Mouse (Mus musculus) midbrain, embryonic 11.5 days (tissue): ENCODE measurements around the gene Pik3r6. TPM values are rescaled to one million over a fixed set of nuclear protein-coding genes. Genes with fewer than 3 reads are reported as not detected.

ENCODE experiments used
- ATAC-seq: fragments of 200-750 bp; cut with Nextera tagmentation; 2 replicates; pipeline ENCODE4 v1.8.0; 2017; ENCODE audit warnings: moderate TSS enrichment, moderate library complexity; ENCODE audit not compliant: low FRiP score
- DNase-seq: peaks from one replicate; pipeline ENCODE4 v3.0.0; 2015; ENCODE audit warnings: low spot score; ENCODE audit errors: missing footprints
- H3K27ac ChIP-seq: fragments of 300-500 bp; sonication (generic); 2 replicates; pipeline ENCODE4 v1.5.1; 2014; ENCODE audit warnings: low read depth, low read length
- H3K27me3 ChIP-seq: fragments of 300-500 bp; sonication (generic); 2 replicates; pipeline ENCODE4 v1.6.1; 2014; ENCODE audit warnings: mild to moderate bottlenecking, low read length, moderate library complexity, mixed read lengths; ENCODE audit not compliant: control insufficient read depth, insufficient read depth
- H3K36me3 ChIP-seq: fragments of 300-500 bp; sonication (generic); 2 replicates; pipeline ENCODE4 v1.6.1; 2014; ENCODE audit warnings: mild to moderate bottlenecking, low read length, moderate library complexity, mixed read lengths; ENCODE audit not compliant: control insufficient read depth, insufficient read depth
- H3K4me1 ChIP-seq: fragments of 300-500 bp; sonication (generic); 2 replicates; pipeline ENCODE4 v1.6.1; 2014; ENCODE audit warnings: low read length; ENCODE audit not compliant: control insufficient read depth, insufficient read depth
- H3K4me2 ChIP-seq: fragments of 300-500 bp; sonication (generic); 2 replicates; pipeline ENCODE4 v1.6.1; 2014; ENCODE audit warnings: mild to moderate bottlenecking, moderate library complexity
- H3K4me3 ChIP-seq: fragments of 300-500 bp; sonication (generic); 2 replicates; pipeline ENCODE4 v1.5.1; 2014; ENCODE audit warnings: low read depth, low read length
- H3K9ac ChIP-seq: fragments of 300-500 bp; sonication (generic); 2 replicates; pipeline ENCODE4 v1.6.1; 2014; ENCODE audit warnings: low read length
- H3K9me3 ChIP-seq: fragments of 300-500 bp; sonication (generic); 2 replicates; pipeline ENCODE4 v1.6.1; 2016; ENCODE audit warnings: low read length; ENCODE audit not compliant: control insufficient read depth
- WGBS: fragments of 180-500 bp; shearing (Covaris S2); extraction: QIAGEN DNeasy Blood & Tissue Kit; methylation state at CpG from one replicate; pipeline ENCODE4 v1.1.7; 2014; 5-methylcytosine and 5-hydroxymethylcytosine counted together
- polyA plus RNA-seq: library from polyadenylated mRNA; unstranded; fragments of >200 nt; fragmentation: Nextera tagmentation; extraction: Ambion mirVana; gene quantifications from 2 replicates; pipeline ENCODE4 v1.2.1, GENCODE M21; 2014

Gene Pik3r6
- polyA plus RNA-seq, 1 experiment from 2014 or later: 0.98 TPM

- no peaks in the 10 kb centered on the region for H3K4me1 ChIP-seq
- H3K9ac ChIP-seq: no peak overlapping the region
- no peak overlapping the region for H3K4me3 ChIP-seq
- no peaks in the 10 kb centered on the region for H3K9me3 ChIP-seq
- H3K27ac ChIP-seq: no peak overlapping the region
- no peak for DNase-seq
- 63% methylated on average over 4 of the region's 4 CpGs for WGBS
- no peaks in the 10 kb centered on the region for H3K27me3 ChIP-seq
- H3K36me3 ChIP-seq: no peaks in the 10 kb centered on the region
- H3K4me2 ChIP-seq: no peak overlapping the region
- ATAC-seq: no peak
Measured at GRCm38 (mm10) chr11:68550358-68550757, 47.5 kb downstream of the Pik3r6 start.

GRCm38 (mm10) chr11:68553981-68554471 is 51.2 kb downstream of the Pik3r6 start:
- Histone ChIP-seq H3K36me3 (no peaks in the 10 kb centered on the region), H3K9ac (no peak overlapping the region), H3K27ac (no peak overlapping the region), H3K4me2 (no peak overlapping the region), H3K4me1 (peaks cover 5% of the 10 kb centered on the region; the same call in 1 of the 2 replicates), H3K4me3 (no peak overlapping the region), H3K9me3 (no peaks in the 10 kb centered on the region), H3K27me3 (peaks cover 2% of the 10 kb centered on the region; the same call in 1 of the 2 replicates)
- DNase-seq (peak; percentile 82), ATAC-seq (no peak)
- 45% methylated on average over 8 of the region's 8 CpGs for WGBS

DNA sequence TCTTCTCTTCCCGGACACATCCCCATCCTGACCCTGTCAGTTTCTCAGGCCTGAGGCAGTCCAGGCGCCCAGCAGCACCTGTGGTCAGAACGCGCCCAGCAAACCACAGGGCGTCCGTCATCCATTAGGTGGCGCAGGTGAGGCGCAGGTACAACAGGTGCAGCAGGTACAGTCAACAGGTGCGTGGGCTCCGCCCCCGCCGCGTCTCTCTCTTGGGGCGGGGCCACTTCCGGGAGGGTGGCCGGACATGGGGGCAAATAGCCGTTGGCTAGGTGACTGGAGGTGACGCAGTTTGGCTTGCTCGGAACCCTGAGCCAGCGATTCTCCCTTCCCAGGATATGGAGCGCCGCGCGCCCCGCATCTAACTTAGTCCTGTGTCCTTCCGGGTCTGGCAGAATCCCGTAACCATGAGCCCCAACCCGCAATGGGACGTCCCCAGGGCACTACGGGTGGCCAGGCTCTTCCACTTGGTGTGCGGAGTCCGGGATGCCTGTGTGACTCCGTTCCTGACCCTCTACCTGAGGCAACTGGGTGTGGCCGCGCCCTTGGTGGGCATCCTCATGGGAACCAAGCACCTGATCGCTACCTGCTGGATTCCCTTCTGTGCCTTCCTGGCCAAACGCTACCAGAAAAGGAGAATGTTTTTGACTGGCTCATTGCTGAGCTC is 53.2 kb downstream of the Pik3r6 start, which contains the start of gene Mfsd6l:
Gene Mfsd6l (plus strand): TSS at position 269 of the 667 bp plus-strand sequence.
- Histone ChIP-seq H3K27ac (no peak within 1 kb of the TSS), H3K4me2 (peak within 1 kb of the TSS; percentile 29; the same call in 1 of the 2 replicates), H3K36me3 (no peaks in the 10 kb centered on the region), H3K9me3 (no peaks in the 10 kb centered on the region), H3K9ac (no peak within 1 kb of the TSS), H3K4me3 (no peak within 1 kb of the TSS), H3K27me3 (peaks cover 2% of the 10 kb centered on the region; the same call in 1 of the 2 replicates), H3K4me1 (peaks cover 5% of the 10 kb centered on the region; the same call in 1 of the 2 replicates)
- ATAC-seq (no peak), DNase-seq (peak; percentile 69)
- 12% methylated on average over 37 of the region's 37 CpGs for WGBS

DNA sequence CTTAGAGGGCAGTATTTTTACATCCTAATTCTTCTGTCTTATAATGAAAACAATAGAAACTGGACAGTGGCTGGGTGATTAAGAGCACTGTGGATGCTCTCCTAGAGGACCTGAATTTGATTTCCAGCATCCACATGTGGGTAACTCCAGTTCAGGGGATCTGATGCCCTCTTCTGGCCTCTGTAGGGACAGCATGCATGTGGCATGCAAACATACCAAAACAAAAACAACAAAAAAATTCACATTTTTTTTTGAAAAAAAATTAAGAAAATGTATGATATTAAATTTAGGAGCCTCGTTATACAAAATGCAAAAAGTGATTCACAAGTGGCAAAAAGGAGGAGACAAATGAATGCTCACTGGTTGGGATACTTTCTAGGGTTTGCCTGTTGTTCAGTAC is 56.7 kb downstream of the Pik3r6 start:
- Histone ChIP-seq H3K4me3 (no peak overlapping the region), H3K27me3 (peaks cover 2% of the 10 kb centered on the region; the same call in 1 of the 2 replicates), H3K27ac (no peak overlapping the region), H3K4me1 (peaks cover 5% of the 10 kb centered on the region; the same call in 1 of the 2 replicates), H3K9me3 (no peaks in the 10 kb centered on the region), H3K4me2 (no peak overlapping the region), H3K36me3 (no peaks in the 10 kb centered on the region), H3K9ac (no peak overlapping the region)
- ATAC-seq (no peak), DNase-seq (no peak)
- WGBS: 53% methylated on average over 1 of the region's 1 CpGs

DNA sequence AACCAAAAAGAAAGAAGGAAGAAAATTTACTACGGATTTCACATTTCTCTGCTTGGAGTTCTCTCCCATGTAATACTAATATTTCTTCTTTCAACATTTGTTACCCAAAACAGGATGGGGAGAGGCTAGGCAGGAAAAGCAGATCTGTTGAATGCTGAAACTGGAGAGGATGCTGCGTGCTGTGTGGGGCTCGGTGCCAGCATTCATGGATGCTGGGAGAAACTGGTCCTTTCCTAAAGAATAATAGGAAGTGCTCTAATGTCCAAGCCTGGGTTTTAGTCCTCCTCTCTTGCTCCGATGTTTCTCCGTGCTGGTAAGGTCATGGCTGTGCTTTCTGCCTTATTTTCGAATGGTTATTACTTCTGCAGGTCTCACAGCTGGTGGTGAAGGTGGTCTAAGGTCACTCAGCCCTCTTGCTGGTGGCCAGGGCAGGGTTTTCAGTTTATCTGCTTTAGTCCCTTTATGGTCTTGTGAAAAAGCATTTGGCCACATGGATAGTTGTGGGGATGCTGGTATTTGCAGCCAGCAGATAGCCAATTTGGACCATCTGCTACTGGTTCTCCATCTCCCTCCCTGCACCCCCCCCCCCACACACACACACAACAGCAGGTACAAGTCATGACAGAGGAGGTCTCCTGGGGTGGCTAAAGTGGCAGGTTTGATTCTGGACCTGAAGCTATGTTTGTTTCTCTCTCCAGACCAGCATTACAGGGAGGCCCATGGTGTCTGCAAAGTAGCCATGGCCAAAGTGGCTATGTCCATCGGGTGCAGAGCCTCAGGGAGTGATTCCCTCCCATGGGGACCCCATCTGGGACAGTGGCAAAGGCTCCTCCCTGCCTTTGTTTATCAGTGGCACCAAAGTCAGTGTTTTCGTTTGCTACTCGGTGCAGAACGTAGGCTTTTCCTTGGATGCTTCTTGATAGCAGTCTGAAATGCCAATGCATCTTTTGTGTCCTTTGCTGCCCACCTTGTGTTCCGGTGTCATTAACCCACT is 59.4 kb downstream of the Pik3r6 start:
- WGBS: 83% methylated on average over 11 of the region's 11 CpGs
- H3K4me1 ChIP-seq: no peaks in the 10 kb centered on the region
- no peaks in the 10 kb centered on the region for H3K9me3 ChIP-seq
- no peaks in the 10 kb centered on the region for H3K27me3 ChIP-seq
- no peak overlapping the region for H3K4me2 ChIP-seq
- H3K27ac ChIP-seq: no peak overlapping the region
- no peaks in the 10 kb centered on the region for H3K36me3 ChIP-seq
- no peak overlapping the region for H3K4me3 ChIP-seq
- DNase-seq (no peak), ATAC-seq (no peak)
- H3K9ac ChIP-seq: no peak overlapping the region

DNA sequence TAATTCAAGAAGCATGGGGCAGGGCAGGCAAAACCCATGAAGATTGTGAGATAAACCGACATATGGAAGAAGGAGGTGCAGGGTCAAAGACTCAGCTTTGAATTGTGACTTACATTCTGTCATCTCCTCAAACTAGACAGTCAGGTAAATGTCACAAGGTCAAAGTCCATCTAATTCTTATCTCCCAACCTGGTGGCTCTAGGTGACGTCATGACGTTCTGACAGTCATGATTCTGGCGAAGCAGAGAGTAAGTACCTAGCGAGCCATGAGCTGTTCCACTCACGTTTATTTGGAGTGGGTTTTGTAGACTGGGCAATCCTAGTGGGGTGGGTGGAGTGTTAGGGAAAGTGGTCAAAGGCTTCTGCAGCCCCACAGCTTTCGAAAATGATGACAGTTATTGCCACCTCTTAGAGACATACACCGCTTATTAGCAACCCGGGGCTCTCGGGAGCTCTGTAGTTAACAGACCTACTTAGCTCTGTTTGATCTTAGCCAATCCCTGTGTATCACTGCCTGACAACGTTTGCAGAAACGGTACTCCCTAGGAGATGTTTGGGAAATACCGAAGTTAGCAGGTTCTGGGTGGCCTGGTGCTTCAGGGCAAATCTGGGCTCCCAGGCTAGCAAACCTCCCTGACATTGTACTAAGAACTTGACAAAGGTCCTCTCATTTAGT is 61.7 kb downstream of the Pik3r6 start:
- Histone ChIP-seq H3K4me3 (no peak overlapping the region), H3K9me3 (no peaks in the 10 kb centered on the region), H3K27ac (no peak overlapping the region), H3K4me1 (no peaks in the 10 kb centered on the region), H3K36me3 (no peaks in the 10 kb centered on the region), H3K4me2 (no peak overlapping the region), H3K27me3 (no peaks in the 10 kb centered on the region), H3K9ac (no peak overlapping the region)
- DNase-seq (no peak), ATAC-seq (no peak)
- 82% methylated on average over 13 of the region's 13 CpGs for WGBS

GRCm38 (mm10) chr11:68565032-68565429 is 62.2 kb downstream of the Pik3r6 start:
- Histone ChIP-seq H3K36me3 (no peaks in the 10 kb centered on the region), H3K27ac (no peak overlapping the region), H3K4me3 (no peak overlapping the region), H3K4me2 (no peak overlapping the region), H3K27me3 (no peaks in the 10 kb centered on the region), H3K9ac (no peak overlapping the region), H3K4me1 (no peaks in the 10 kb centered on the region), H3K9me3 (no peaks in the 10 kb centered on the region)
- 90% methylated on average over 3 of the region's 3 CpGs for WGBS
- DNase-seq (no peak), ATAC-seq (no peak)

GRCm38 (mm10) chr11:68566447-68567059 is 63.7 kb downstream of the Pik3r6 start:
- ATAC-seq (no peak), DNase-seq (peak; percentile 97)
- Histone ChIP-seq H3K9ac (0 out of 2 replicates have a peak overlapping the region, but pooled peaks have one; percentile 40), H3K27ac (no peak overlapping the region), H3K4me1 (no peaks in the 10 kb centered on the region), H3K27me3 (no peaks in the 10 kb centered on the region), H3K36me3 (no peaks in the 10 kb centered on the region), H3K4me2 (peak overlapping the region; percentile 53), H3K9me3 (no peaks in the 10 kb centered on the region), H3K4me3 (peak overlapping the region; percentile 24)
- 18% methylated on average over 17 of the region's 17 CpGs for WGBS
